Mouse (Mus musculus) intestine, embryonic 16.5 days (tissue): ENCODE measurements around the gene Uck2. TPM values are rescaled to one million over a fixed set of nuclear protein-coding genes. Genes with fewer than 3 reads are reported as not detected.

Experiments
- ATAC-seq: fragments of 200-750 bp; cut with Nextera tagmentation; 2 replicates; pipeline ENCODE4 v1.8.0; 2017; ENCODE audit warnings: moderate TSS enrichment, moderate library complexity
- H3K27ac ChIP-seq: fragments of 300-500 bp; sonication (generic); 2 replicates; pipeline ENCODE4 v1.5.1; 2014; ENCODE audit warnings: mild to moderate bottlenecking, low read length
- H3K27me3 ChIP-seq: fragments of 300-500 bp; sonication (generic); replicated peaks from 2 replicates; pipeline ENCODE4 v1.6.1; 2014; ENCODE audit warnings: low read length, control low read depth, mixed read lengths; ENCODE audit not compliant: control insufficient read depth, insufficient read depth
- H3K36me3 ChIP-seq: fragments of 300-500 bp; sonication (generic); 2 replicates; pipeline ENCODE4 v1.6.1; 2014; ENCODE audit warnings: low read length, control low read depth; ENCODE audit not compliant: control insufficient read depth, insufficient read depth
- H3K4me1 ChIP-seq: fragments of 300-500 bp; sonication (generic); 2 replicates; pipeline ENCODE4 v1.6.1; 2014; ENCODE audit warnings: low read length, control low read depth, mixed read lengths; ENCODE audit not compliant: control insufficient read depth, insufficient read depth
- H3K4me2 ChIP-seq: fragments of 300-500 bp; sonication (generic); 2 replicates; pipeline ENCODE4 v1.6.1; 2014; ENCODE audit warnings: low read depth, low read length, control low read depth
- H3K4me3 ChIP-seq: fragments of 300-500 bp; sonication (generic); 2 replicates; pipeline ENCODE4 v1.5.1; 2014; ENCODE audit warnings: mild to moderate bottlenecking, low read length
- H3K9ac ChIP-seq: fragments of 300-500 bp; sonication (generic); 2 replicates; pipeline ENCODE4 v1.6.1; 2014; ENCODE audit warnings: low read depth, low read length
- H3K9me3 ChIP-seq: fragments of 300-500 bp; sonication (generic); 2 replicates; pipeline ENCODE4 v1.6.1; 2016; ENCODE audit warnings: low read length, control low read depth; ENCODE audit not compliant: control insufficient read depth
- WGBS: fragments of 180-500 bp; shearing (Covaris S2); extraction: QIAGEN DNeasy Blood & Tissue Kit; methylation state at CpG from one replicate; pipeline ENCODE4 v1.1.7; 2014; 5-methylcytosine and 5-hydroxymethylcytosine counted together
- polyA plus RNA-seq: library from polyadenylated mRNA; unstranded; fragments of >200 nt; fragmentation: Nextera tagmentation; extraction: Ambion mirVana; gene quantifications from 2 replicates; pipeline ENCODE4 v1.2.1, GENCODE M21; 2015

The Uck2 gene
- polyA plus RNA-seq, 1 experiment from 2014 or later: 36.8 TPM

GRCm38 (mm10) chr1:167274646-167275390 lies 10.3 kb downstream of the Uck2 start:
- Histone ChIP-seq H3K9ac (no peak overlapping the region), H3K27me3 (no peaks in the 10 kb centered on the region), H3K4me3 (no peak overlapping the region), H3K27ac (no peak overlapping the region), H3K9me3 (no peaks in the 10 kb centered on the region), H3K4me1 (peaks cover 34% of the 10 kb centered on the region), H3K36me3 (no peaks in the 10 kb centered on the region), H3K4me2 (no peak overlapping the region)
- no peak for ATAC-seq
- 77% methylated on average over 12 of the region's 12 CpGs for WGBS

GRCm38 (mm10) chr1:167273380-167274163 lies 11.5 kb downstream of the Uck2 start:
- no peaks in the 10 kb centered on the region for H3K9me3 ChIP-seq
- no peaks in the 10 kb centered on the region; the same call in 1 of the 2 replicates for H3K27me3 ChIP-seq
- peak overlapping the region; percentile 20; the same call in 1 of the 2 replicates for H3K4me2 ChIP-seq
- H3K9ac ChIP-seq: no peak overlapping the region
- 0 out of 2 replicates have a peak overlapping the region, but pooled peaks have one; percentile 19 for H3K27ac ChIP-seq
- no peak overlapping the region for H3K4me3 ChIP-seq
- 41% methylated on average over 14 of the region's 14 CpGs for WGBS
- H3K4me1 ChIP-seq: peaks cover 45% of the 10 kb centered on the region
- no peaks in the 10 kb centered on the region for H3K36me3 ChIP-seq
- peak; percentile 90 for ATAC-seq

GRCm38 (mm10) chr1:167271841-167272240 lies 13.3 kb downstream of the Uck2 start:
- WGBS: 56% methylated on average over 8 of the region's 8 CpGs
- no peak for ATAC-seq
- H3K9me3 ChIP-seq: no peaks in the 10 kb centered on the region
- no peak overlapping the region for H3K27ac ChIP-seq
- no peak overlapping the region for H3K4me3 ChIP-seq
- H3K36me3 ChIP-seq: no peaks in the 10 kb centered on the region
- H3K4me1 ChIP-seq: peaks cover 46% of the 10 kb centered on the region
- no peak overlapping the region for H3K9ac ChIP-seq
- peaks cover 3% of the 10 kb centered on the region; the same call in 1 of the 2 replicates for H3K27me3 ChIP-seq
- H3K4me2 ChIP-seq: no peak overlapping the region

- no peaks in the 10 kb centered on the region for H3K36me3 ChIP-seq
- no peak overlapping the region for H3K4me3 ChIP-seq
- peaks cover 3% of the 10 kb centered on the region; the same call in 1 of the 2 replicates for H3K27me3 ChIP-seq
- no peak overlapping the region for H3K27ac ChIP-seq
- no peak overlapping the region for H3K4me2 ChIP-seq
- peak; percentile 14 for ATAC-seq
- 47% methylated on average over 4 of the region's 4 CpGs for WGBS
- H3K9me3 ChIP-seq: no peaks in the 10 kb centered on the region
- H3K9ac ChIP-seq: no peak overlapping the region
- peaks cover 46% of the 10 kb centered on the region for H3K4me1 ChIP-seq
These were observed 13.8 kb downstream of the Uck2 start for GRCm38 (mm10) chr1:167271304-167271703.

GRCm38 (mm10) chr1:167270342-167271111 lies 14.6 kb downstream of the Uck2 start:
- WGBS: 18% methylated on average over 19 of the region's 19 CpGs
- H3K4me1 ChIP-seq: peaks cover 46% of the 10 kb centered on the region

DNA sequence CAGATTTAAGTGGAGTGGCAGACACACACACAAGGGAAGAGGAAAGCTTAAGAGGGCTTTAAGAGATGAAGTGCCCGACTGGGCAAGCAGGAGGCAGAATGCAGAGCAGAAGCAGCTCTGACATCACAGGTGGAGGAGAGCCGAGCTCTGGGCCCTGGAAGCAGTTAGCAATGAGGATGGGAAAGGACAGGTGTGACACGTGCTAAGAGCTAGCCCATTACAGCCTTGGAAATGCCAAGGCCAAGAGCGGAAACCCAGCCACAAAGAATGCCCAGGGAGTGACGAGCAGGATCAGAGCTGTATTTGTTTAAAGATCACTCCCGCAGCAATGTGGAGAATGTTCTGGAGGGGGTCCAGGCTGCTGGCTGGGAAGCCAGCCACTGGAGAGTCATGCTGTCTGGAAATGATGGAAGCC lies 15.3 kb downstream of the Uck2 start:
- no peaks in the 10 kb centered on the region for H3K36me3 ChIP-seq
- H3K4me3 ChIP-seq: peak overlapping the region; percentile 18; the same call in 1 of the 2 replicates
- ATAC-seq: peak; percentile 32
- peaks cover 46% of the 10 kb centered on the region for H3K4me1 ChIP-seq
- H3K27ac ChIP-seq: peak overlapping the region; percentile 61
- 16% methylated on average over 6 of the region's 6 CpGs for WGBS
- H3K4me2 ChIP-seq: peak overlapping the region; percentile 45; the same call in 1 of the 2 replicates
- H3K9ac ChIP-seq: no peak overlapping the region
- H3K9me3 ChIP-seq: no peaks in the 10 kb centered on the region
- peaks cover 3% of the 10 kb centered on the region; the same call in 1 of the 2 replicates for H3K27me3 ChIP-seq

More at GRCm38 (mm10) chr1:167270342-167271111, 14.6 kb downstream of the Uck2 start:
- ATAC-seq: peak; percentile 11; the same call in 1 of the 2 replicates
- Histone ChIP-seq H3K4me3 (peak overlapping the region; percentile 18; the same call in 1 of the 2 replicates), H3K27ac (peak overlapping the region; percentile 61), H3K9me3 (no peaks in the 10 kb centered on the region), H3K9ac (peak overlapping the region; percentile 38), H3K27me3 (peaks cover 3% of the 10 kb centered on the region; the same call in 1 of the 2 replicates), H3K4me2 (peak overlapping the region; percentile 45), H3K36me3 (no peaks in the 10 kb centered on the region)

DNA sequence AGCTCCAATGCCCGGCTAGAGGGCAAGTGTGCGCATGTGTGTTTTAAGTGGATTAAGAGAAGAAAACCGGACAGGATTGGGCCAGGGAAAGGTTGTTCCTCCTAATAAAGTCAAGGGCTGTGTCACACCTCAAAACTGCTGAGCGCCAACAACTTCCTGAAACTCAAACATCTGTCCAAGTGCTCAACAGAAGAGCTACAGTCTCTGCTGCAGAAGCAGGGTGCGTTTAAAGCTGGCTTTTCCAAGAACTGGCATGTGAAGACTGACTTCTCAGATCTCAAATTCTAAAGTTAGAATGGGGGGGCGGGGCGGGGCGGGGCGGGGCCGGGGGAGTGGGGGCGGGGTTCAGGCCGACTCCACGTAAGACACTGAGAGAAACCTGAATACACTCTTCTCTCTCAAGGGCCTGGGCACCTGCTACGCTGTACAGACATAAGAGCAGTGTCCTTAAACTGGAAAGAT lies 15.7 kb downstream of the Uck2 start:
- no peak for ATAC-seq
- Histone ChIP-seq H3K4me1 (peaks cover 46% of the 10 kb centered on the region), H3K36me3 (no peaks in the 10 kb centered on the region), H3K4me2 (no peak overlapping the region), H3K9me3 (no peaks in the 10 kb centered on the region), H3K27ac (peak overlapping the region; percentile 54), H3K27me3 (peaks cover 3% of the 10 kb centered on the region; the same call in 1 of the 2 replicates), H3K9ac (no peak overlapping the region), H3K4me3 (no peak overlapping the region)
- 27% methylated on average over 14 of the region's 14 CpGs for WGBS

- Histone ChIP-seq H3K4me3 (no peak overlapping the region), H3K4me1 (peaks cover 37% of the 10 kb centered on the region), H3K27ac (peak overlapping the region; percentile 54; the same call in 1 of the 2 replicates), H3K36me3 (no peaks in the 10 kb centered on the region), H3K9ac (no peak overlapping the region), H3K9me3 (no peaks in the 10 kb centered on the region), H3K4me2 (no peak overlapping the region), H3K27me3 (peaks cover 3% of the 10 kb centered on the region; the same call in 1 of the 2 replicates)
- ATAC-seq: no peak
- WGBS: 87% methylated on average over 9 of the region's 9 CpGs
These were observed 16.6 kb downstream of the Uck2 start for GRCm38 (mm10) chr1:167268360-167269063.
